Mouse (Mus musculus): ENCODE results near the gene Heatr1.

Gene Heatr1

GRCm38 (mm10) chr13:12394609-12395505 lies at the start of gene Heatr1:
Heatr1 (plus strand) TSS chr13:12395027.
- DNase-seq (ENCODE audit: low spot score in 2 of 2), result peak; percentile 93

- DNase-seq (ENCODE audit: low spot score in 2 of 2), result no peak
Observed at GRCm38 (mm10) chr13:12346837-12347236, 48.0 kb upstream of the Heatr1 start.

- DNase-seq (ENCODE audit: low spot score in 2 of 2), result no peak
Observed at GRCm38 (mm10) chr13:12349197-12349824, 45.5 kb upstream of the Heatr1 start.

- DNase-seq (ENCODE audit: low spot score in 2 of 2), result no peak
Observed at GRCm38 (mm10) chr13:12356184-12356583, 38.6 kb upstream of the Heatr1 start.

- DNase-seq (ENCODE audit: low spot score in 2 of 2), result no peak
Observed at GRCm38 (mm10) chr13:12357554-12357953, 37.3 kb upstream of the Heatr1 start.

GRCm38 (mm10) chr13:12361486-12361885 lies 33.3 kb upstream of the Heatr1 start:
- DNase-seq (ENCODE audit: low spot score in 2 of 2), result no peak

GRCm38 (mm10) chr13:12369041-12369621 lies 25.7 kb upstream of the Heatr1 start:
- DNase-seq (ENCODE audit: low spot score in 2 of 2), result no peak

GRCm38 (mm10) chr13:12369930-12370329 lies 24.9 kb upstream of the Heatr1 start:
- no peak for DNase-seq (ENCODE audit: low spot score in 2 of 2)

GRCm38 (mm10) chr13:12372755-12373154 lies 22.1 kb upstream of the Heatr1 start:
- DNase-seq (ENCODE audit: low spot score in 2 of 2), result no peak

GRCm38 (mm10) chr13:12376778-12377177 lies 18.0 kb upstream of the Heatr1 start:
- no peak for DNase-seq (ENCODE audit: low spot score in 2 of 2)

GRCm38 (mm10) chr13:12384796-12385195 lies 10.0 kb upstream of the Heatr1 start:
- no peak for DNase-seq (ENCODE audit: low spot score in 2 of 2)

- no peak for DNase-seq (ENCODE audit: low spot score in 2 of 2)
Observed at GRCm38 (mm10) chr13:12386286-12386685, 8.5 kb upstream of the Heatr1 start.

- peak in 1 of 2 experiments; percentile 14 for DNase-seq (ENCODE audit: low spot score in 2 of 2)
Observed at GRCm38 (mm10) chr13:12395571-12395970, 744 bp downstream of the Heatr1 start.

GRCm38 (mm10) chr13:12408343-12409066 lies 13.7 kb downstream of the Heatr1 start:
- no peak for DNase-seq (ENCODE audit: low spot score in 2 of 2)

GRCm38 (mm10) chr13:12412016-12412415 lies 17.2 kb downstream of the Heatr1 start:
- DNase-seq (ENCODE audit: low spot score in 2 of 2), result peak in 1 of 2 experiments; percentile 18

- DNase-seq (ENCODE audit: low spot score in 2 of 2), result no peak
Observed at GRCm38 (mm10) chr13:12420596-12420995, 25.8 kb downstream of the Heatr1 start.

GRCm38 (mm10) chr13:12428556-12428955 lies 33.7 kb downstream of the Heatr1 start:
- DNase-seq (ENCODE audit: low spot score in 2 of 2), result no peak

- no peak for DNase-seq (ENCODE audit: low spot score in 2 of 2)
Observed at GRCm38 (mm10) chr13:12433843-12434242, 39.0 kb downstream of the Heatr1 start.

- no peak for DNase-seq (ENCODE audit: low spot score in 2 of 2)
Observed at GRCm38 (mm10) chr13:12439586-12439985, 44.8 kb downstream of the Heatr1 start.

GRCm38 (mm10) chr13:12440813-12441212 lies 46.0 kb downstream of the Heatr1 start:
- DNase-seq (ENCODE audit: low spot score in 2 of 2), result no peak

- peak in 1 of 2 experiments; percentile 34 for DNase-seq (ENCODE audit: low spot score in 2 of 2)
Observed at GRCm38 (mm10) chr13:12442008-12442587, 47.3 kb downstream of the Heatr1 start.

GRCm38 (mm10) chr13:12453150-12453549 lies 58.3 kb downstream of the Heatr1 start:
- no peak for DNase-seq (ENCODE audit: low spot score in 2 of 2)
